In the genomic region with DNA sequence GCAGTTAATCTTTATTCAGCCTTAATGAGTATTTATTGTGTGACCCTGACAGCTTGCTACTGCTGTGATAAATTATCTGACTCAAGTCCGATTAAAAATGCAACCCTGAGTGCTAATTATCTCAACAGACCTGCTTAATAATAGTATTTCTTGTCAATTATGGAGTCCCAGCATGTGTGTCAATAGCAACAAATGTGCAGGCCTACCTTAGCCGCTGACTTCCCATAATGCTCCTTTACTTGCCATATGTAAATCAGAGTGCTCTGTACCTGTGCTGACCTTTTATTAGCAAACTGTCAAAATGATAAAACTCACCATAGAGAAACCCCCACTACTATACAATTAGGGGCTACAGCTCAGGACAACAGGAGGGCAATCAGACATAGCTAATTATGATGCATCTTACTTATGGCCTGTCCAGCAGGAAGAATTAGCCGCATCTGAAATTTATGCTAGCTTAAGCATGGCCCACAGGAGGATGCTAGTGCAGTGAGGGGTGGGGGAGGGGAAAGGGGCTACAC, we compare ENCODE assay signal across 22 mouse cellular contexts.
DNase-seq lines count a peak whose midpoint lies in the region; ATAC-seq lines count a peak whose summit lies in the region.
"Had no signal": no experiment of that assay in that cellular context is flagged by ENCODE, and none has a peak within 500 bp of the region (broad histone marks: within the 10 kb centered on the region; RNA-seq: fewer than 3 reads in every experiment).

No protein-coding gene starts in this region.

- no peaks in the 10 kb centered on the region for H3K36me3 ChIP-seq in midbrain, embryonic 12.5 days
- no peaks in the 10 kb centered on the region for H3K36me3 ChIP-seq in midbrain, embryonic 10.5 days
- no peaks in the 10 kb centered on the region for H3K36me3 ChIP-seq in forebrain, embryonic 13.5 days (ENCODE audit: poor library complexity, severe bottlenecking)
- no peaks in the 10 kb centered on the region for H3K36me3 ChIP-seq in hindbrain, embryonic 14.5 days (replicated peaks; ENCODE audit: control insufficient read depth, insufficient read depth)
- H3K36me3 ChIP-seq in kidney, embryonic 16.5 days (ENCODE audit: insufficient read depth, low read length), result no peaks in the 10 kb centered on the region
- H3K36me3 ChIP-seq: embryonic facial prominence, embryonic 15.5 days; G1E; limb, embryonic 12.5 days; liver, embryonic 13.5 days had no signal

- H3K4me1 ChIP-seq in midbrain, embryonic 12.5 days, result peaks cover 50% of the 10 kb centered on the region
- H3K4me1 ChIP-seq in midbrain, embryonic 10.5 days, result peaks cover 41% of the 10 kb centered on the region
- peaks cover 46% of the 10 kb centered on the region for H3K4me1 ChIP-seq in forebrain, embryonic 13.5 days
- peaks cover 60% of the 10 kb centered on the region for H3K4me1 ChIP-seq in hindbrain, embryonic 14.5 days (replicated peaks; ENCODE audit: control insufficient read depth, insufficient read depth, low read length)
- peaks cover 20% of the 10 kb centered on the region; the same call in 1 of the 2 replicates for H3K4me1 ChIP-seq in kidney, embryonic 16.5 days (ENCODE audit: insufficient read depth, low read length)
- H3K4me1 ChIP-seq: liver, embryonic 13.5 days had no signal

- no peaks in the 10 kb centered on the region for H3K27me3 ChIP-seq in midbrain, embryonic 12.5 days
- H3K27me3 ChIP-seq in midbrain, embryonic 10.5 days (ENCODE audit: low read depth, poor library complexity, severe bottlenecking), result no peaks in the 10 kb centered on the region
- H3K27me3 ChIP-seq in forebrain, embryonic 13.5 days, result peaks cover 84% of the 10 kb centered on the region
- no peaks in the 10 kb centered on the region for H3K27me3 ChIP-seq in hindbrain, embryonic 14.5 days (ENCODE audit: control insufficient read depth, insufficient read depth, low read length)
- H3K27me3 ChIP-seq in kidney, embryonic 16.5 days (ENCODE audit: insufficient read depth, low read length), result 0 out of 2 replicates have a peak, but pooled peaks cover 3% of the 10 kb centered on the region
- H3K27me3 ChIP-seq: embryonic facial prominence, embryonic 15.5 days; liver, embryonic 13.5 days had no signal

- no peak for DNase-seq in midbrain, embryonic 10.5 days (ENCODE audit: low spot score)
- no peak for DNase-seq in hindbrain, embryonic 14.5 days (ENCODE audit: low spot score)
- peak; percentile 63 for DNase-seq in retina, embryonic 14.5 days (ENCODE audit: low spot score)
- no peak for DNase-seq in adipocyte (ENCODE audit: low spot score)
- DNase-seq: adrenal gland, postnatal 36 days; cerebellum, adult 2 months; cerebellum, postnatal 36 days; gastrocnemius, postnatal 36 days; kidney, adult 11 months; kidney, postnatal 10 days; liver, embryonic 13.5 days; lung, embryonic 14.5 days; right cerebral cortex, postnatal 4 days; thymus, postnatal 14 days had no signal

- H3K9me3 ChIP-seq in midbrain, embryonic 12.5 days, result no peaks in the 10 kb centered on the region
- H3K9me3 ChIP-seq in midbrain, embryonic 10.5 days (replicated peaks), result no peaks in the 10 kb centered on the region
- H3K9me3 ChIP-seq in forebrain, embryonic 13.5 days (replicated peaks), result no peaks in the 10 kb centered on the region
- H3K9me3 ChIP-seq in hindbrain, embryonic 14.5 days (ENCODE audit: control insufficient read depth, low read length), result no peaks in the 10 kb centered on the region
- no peaks in the 10 kb centered on the region for H3K9me3 ChIP-seq in kidney, embryonic 16.5 days (ENCODE audit: low read length)
- H3K9me3 ChIP-seq: embryonic facial prominence, embryonic 15.5 days; G1E; limb, embryonic 12.5 days; liver, embryonic 13.5 days had no signal

- H3K9ac ChIP-seq in midbrain, embryonic 12.5 days (replicated peaks), result no peak overlapping the region
- H3K9ac ChIP-seq in forebrain, embryonic 13.5 days, result no peak overlapping the region
- H3K9ac ChIP-seq in hindbrain, embryonic 14.5 days, result no peak overlapping the region
- H3K9ac ChIP-seq in kidney, embryonic 16.5 days (replicated peaks; ENCODE audit: low read length), result no peak overlapping the region
- H3K9ac ChIP-seq: embryonic facial prominence, embryonic 15.5 days; limb, embryonic 12.5 days; liver, embryonic 13.5 days; lung, embryonic 14.5 days had no signal

- H3K4me3 ChIP-seq in midbrain, embryonic 12.5 days, result no peak overlapping the region
- H3K4me3 ChIP-seq in midbrain, embryonic 10.5 days, result no peak overlapping the region
- H3K4me3 ChIP-seq in forebrain, embryonic 13.5 days, result no peak overlapping the region
- H3K4me3 ChIP-seq in hindbrain, embryonic 14.5 days (replicated peaks; ENCODE audit: low read length), result no peak overlapping the region
- H3K4me3 ChIP-seq in kidney, embryonic 16.5 days (ENCODE audit: low read length), result no peak overlapping the region
- H3K4me3 ChIP-seq: embryonic facial prominence, embryonic 15.5 days; limb, embryonic 12.5 days; liver, embryonic 13.5 days had no signal

- WGBS in midbrain, embryonic 12.5 days, result 65% methylated on average over 3 of the region's 3 CpGs
- WGBS in midbrain, embryonic 10.5 days, result 77% methylated on average over 3 of the region's 3 CpGs
- 18% methylated on average over 3 of the region's 3 CpGs for WGBS in forebrain, embryonic 13.5 days
- 19% methylated on average over 3 of the region's 3 CpGs for WGBS in hindbrain, embryonic 14.5 days
- 55% methylated on average over 3 of the region's 3 CpGs for WGBS in kidney, embryonic 16.5 days

- no peak overlapping the region for H3K4me2 ChIP-seq in midbrain, embryonic 12.5 days (replicated peaks)
- H3K4me2 ChIP-seq in forebrain, embryonic 13.5 days, result no peak overlapping the region
- H3K4me2 ChIP-seq in hindbrain, embryonic 14.5 days (replicated peaks), result no peak overlapping the region
- H3K4me2 ChIP-seq in kidney, embryonic 16.5 days (replicated peaks; ENCODE audit: low read depth, low read length), result no peak overlapping the region
- H3K4me2 ChIP-seq: embryonic facial prominence, embryonic 15.5 days; limb, embryonic 12.5 days; liver, embryonic 13.5 days; lung, embryonic 14.5 days had no signal

- 0 out of 2 replicates have a peak overlapping the region, but pooled peaks have one; percentile 17 for H3K27ac ChIP-seq in midbrain, embryonic 12.5 days (replicated peaks)
- no peak overlapping the region for H3K27ac ChIP-seq in midbrain, embryonic 10.5 days (replicated peaks)
- no peak overlapping the region for H3K27ac ChIP-seq in forebrain, embryonic 13.5 days
- peak overlapping the region; percentile 44 for H3K27ac ChIP-seq in hindbrain, embryonic 14.5 days
- H3K27ac ChIP-seq in kidney, embryonic 16.5 days (ENCODE audit: low read length), result no peak overlapping the region
- H3K27ac ChIP-seq: embryonic facial prominence, embryonic 15.5 days; liver, embryonic 13.5 days; macrophage had no signal

- ATAC-seq in midbrain, embryonic 12.5 days (ENCODE audit: low FRiP score, low read depth), result 0 out of 2 replicates have a peak, but pooled peaks have one; percentile 19
- peak; percentile 50; the same call in 1 of the 2 replicates for ATAC-seq in forebrain, embryonic 13.5 days
- ATAC-seq in hindbrain, embryonic 14.5 days (ENCODE audit: low FRiP score), result 0 out of 2 replicates have a peak, but pooled peaks have one; percentile 16
- no peak for ATAC-seq in kidney, embryonic 16.5 days (ENCODE audit: low FRiP score, low TSS enrichment)
- ATAC-seq: activated CD4-positive, CD25-positive, alpha-beta regulatory T cell, adult 4 months had no signal

Comparison
In these comparisons a context has a peak if more than half of its experiments do, and no peak if none do; other contexts are left out.
1. H3K27ac ChIP-seq: peak in midbrain, embryonic 12.5 days (single experiment) and hindbrain, embryonic 14.5 days (single experiment); none in midbrain, embryonic 10.5 days (single experiment), forebrain, embryonic 13.5 days (single experiment) and kidney, embryonic 16.5 days (single experiment).